Mouse (Mus musculus): ENCODE data around the gene Gm21903.
"Not testable (repeated sequence)": the region's sequence is repeated elsewhere in the genome, so short reads cannot be mapped to it uniquely, and the experiment has no call there.

Gene Gm21903

DNA sequence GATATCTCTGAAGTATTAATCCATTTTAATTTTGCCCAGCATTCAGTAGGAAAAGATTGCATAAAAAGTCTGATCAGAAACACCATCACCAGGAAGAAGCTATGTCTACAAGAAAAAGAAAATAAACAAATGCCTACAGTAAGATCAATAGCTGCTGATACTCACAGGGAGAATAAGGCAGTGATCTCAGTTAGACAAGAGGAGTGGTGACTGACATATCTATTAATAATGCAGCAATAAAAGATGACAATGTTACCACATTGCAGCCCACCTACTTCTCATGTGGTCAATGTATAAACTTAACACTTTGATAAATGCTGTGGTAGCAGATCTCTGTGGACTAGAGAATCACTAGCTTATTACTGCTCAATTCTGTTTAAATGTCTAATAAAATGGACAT is at the start of gene Gm21903:
Gene Gm21903, minus strand, starts transcription at position 101 of the 400 bp plus-strand sequence.
- DNase-seq (ENCODE audit: low spot score), result no peak

- DNase-seq (ENCODE audit: low spot score), result no peak
Observed at GRCm38 (mm10) chr17:39076937-39077336, 33.8 kb upstream of the Gm21903 start, which contains the start of gene Esp23. Gene Esp23, minus strand, starts transcription at chr17:39077037.

DNA sequence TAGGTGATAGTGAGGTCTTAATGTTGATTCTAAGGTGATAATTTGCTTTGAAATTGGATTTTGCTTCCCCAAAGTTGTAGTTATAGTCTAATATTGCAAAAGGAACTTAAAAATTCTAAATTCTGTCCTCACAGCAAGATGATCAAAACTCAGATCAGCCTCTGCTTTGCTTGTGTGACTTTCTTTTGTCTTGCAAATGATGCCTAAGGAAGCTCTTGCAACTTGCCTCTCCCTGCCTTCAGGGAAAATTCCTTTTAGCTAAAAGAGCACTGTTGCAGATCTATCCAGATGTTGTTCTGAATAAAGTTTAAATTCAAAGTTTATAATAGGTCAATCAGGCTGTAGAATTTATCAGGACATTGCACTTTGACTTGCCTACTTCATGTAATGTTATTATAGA is 20.5 kb upstream of the Gm21903 start:
- no peak for DNase-seq (ENCODE audit: low spot score)

- not testable (repeated sequence) for DNase-seq (ENCODE audit: low spot score)
Observed at GRCm38 (mm10) chr17:39036395-39036794, 6.7 kb downstream of the Gm21903 start, which contains the start of gene Esp24. Gene Esp24, plus strand, starts transcription at chr17:39036695.

DNA sequence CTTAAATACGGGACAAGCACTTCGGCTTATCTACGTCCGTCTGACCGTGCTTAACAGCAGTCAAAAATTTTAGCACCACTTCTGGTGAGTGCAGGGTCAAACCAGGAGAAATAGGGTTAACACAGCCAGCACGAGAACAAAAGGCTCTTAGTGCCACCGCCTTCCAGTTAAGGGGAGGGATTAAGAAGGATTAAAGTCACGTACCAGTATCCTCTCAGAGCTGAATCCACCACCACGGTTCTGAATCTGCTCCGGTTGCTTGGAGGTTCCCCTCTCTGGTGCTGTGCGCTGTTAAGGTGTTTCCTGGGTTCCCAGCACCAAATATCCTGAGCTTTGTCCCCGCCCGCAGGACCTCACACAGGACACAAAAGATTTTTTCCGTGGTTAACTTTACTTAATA is 26.0 kb downstream of the Gm21903 start:
- no peak for DNase-seq (ENCODE audit: low spot score)

DNA sequence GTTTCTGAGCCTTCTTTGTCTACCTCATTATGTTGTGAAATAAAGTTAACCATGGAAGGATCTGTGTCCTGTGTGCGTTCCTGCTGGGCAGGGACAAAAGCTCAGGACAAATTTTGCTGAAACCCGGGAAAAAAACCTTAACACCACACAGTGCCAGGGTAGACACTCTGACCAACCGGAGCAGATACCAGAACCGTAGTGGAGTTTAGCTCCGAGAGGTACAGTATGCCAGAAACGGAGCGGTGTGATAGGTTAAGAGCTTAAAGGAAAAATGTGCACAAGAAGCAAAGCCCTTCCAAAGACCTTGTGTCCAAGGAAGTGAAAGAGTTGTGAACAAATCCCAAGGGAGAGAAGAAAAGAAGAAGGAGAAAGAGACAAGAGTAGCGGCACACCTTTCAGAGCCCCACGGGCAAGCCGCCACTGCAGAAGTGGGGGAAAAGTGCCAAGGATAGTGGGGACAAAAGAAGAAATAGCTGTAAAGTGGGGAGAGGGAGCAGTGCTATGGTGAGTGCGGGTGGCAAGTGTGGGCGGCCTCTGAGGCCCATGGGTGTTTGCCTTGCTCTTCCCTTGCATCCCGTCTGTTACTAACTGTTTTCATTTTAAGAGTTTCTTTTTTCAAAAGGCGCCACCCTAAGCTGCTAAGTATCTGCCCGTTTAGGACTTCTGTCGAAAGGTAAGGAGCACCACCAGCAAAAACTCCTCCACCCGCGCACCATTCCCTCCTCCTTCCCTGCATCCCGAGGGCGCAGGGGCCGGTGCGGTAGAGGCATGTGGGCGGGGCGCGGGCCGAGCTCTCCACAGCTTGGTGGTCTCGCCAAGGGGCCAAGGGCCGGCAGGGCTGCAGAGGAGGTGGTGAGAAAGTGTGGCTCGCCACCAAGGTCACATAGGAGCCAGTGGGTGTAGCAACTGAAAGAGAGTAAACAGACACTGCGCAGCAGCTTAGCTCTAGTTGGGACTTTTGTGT is 32.2 kb downstream of the Gm21903 start:
- DNase-seq (ENCODE audit: low spot score), result no peak

DNA sequence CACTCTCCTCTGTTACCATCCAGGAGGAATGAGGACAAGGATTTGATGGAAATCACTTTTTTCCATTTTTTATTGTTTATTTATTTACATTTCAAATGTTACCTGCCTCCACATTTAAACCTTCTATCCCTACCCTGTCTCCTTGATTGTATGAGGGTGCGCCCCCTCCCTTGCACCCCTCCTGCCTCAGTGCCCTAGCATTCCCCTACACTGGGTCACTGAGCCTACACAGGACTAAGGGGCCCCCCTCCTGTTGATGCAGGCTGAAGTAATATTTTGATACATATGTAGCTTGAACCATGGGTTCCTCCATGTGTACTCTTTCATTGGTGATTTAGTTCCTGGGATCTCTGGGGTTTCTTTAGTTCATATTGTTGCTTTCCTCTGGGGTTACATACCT is 33.3 kb downstream of the Gm21903 start:
- no peak for DNase-seq (ENCODE audit: low spot score)

All from ovary, adult 18-20 months (tissue).